Mouse (Mus musculus) stomach, embryonic 15.5 days (tissue): Measurements from ENCODE around the gene A830031A19Rik. TPM values are rescaled to one million over a fixed set of nuclear protein-coding genes. Genes with fewer than 3 reads are reported as not detected.
A peak's percentile ranks its signal among the peaks of the same experiment; 100 is the strongest.

Experiments used
- ATAC-seq: fragments of 200-750 bp; cut with Nextera tagmentation; 2 replicates; pipeline ENCODE4 v1.8.0; 2017; ENCODE audit warnings: low read depth, moderate number of reproducible peaks, moderate TSS enrichment; ENCODE audit not compliant: insufficient read depth, low FRiP score
- H3K27ac ChIP-seq: fragments of 300-500 bp; sonication (generic); 2 replicates; pipeline ENCODE4 v1.5.1; 2015; ENCODE audit warnings: mild to moderate bottlenecking, inconsistent platforms
- H3K27me3 ChIP-seq: fragments of 300-500 bp; sonication (generic); replicated peaks from 2 replicates; pipeline ENCODE4 v1.6.1; 2015; ENCODE audit warnings: inconsistent platforms
- H3K36me3 ChIP-seq: fragments of 300-500 bp; sonication (generic); 2 replicates; pipeline ENCODE4 v1.6.1; 2015; ENCODE audit warnings: inconsistent platforms
- H3K4me1 ChIP-seq: fragments of 300-500 bp; sonication (generic); 2 replicates; pipeline ENCODE4 v1.6.1; 2015; ENCODE audit warnings: inconsistent platforms
- H3K4me2 ChIP-seq: fragments of 300-500 bp; sonication (generic); 2 replicates; pipeline ENCODE4 v1.6.1; 2015; ENCODE audit warnings: mild to moderate bottlenecking, inconsistent platforms
- H3K4me3 ChIP-seq: fragments of 300-500 bp; sonication (generic); replicated peaks from 2 replicates; pipeline ENCODE4 v1.5.1; 2015; ENCODE audit warnings: inconsistent platforms
- H3K9ac ChIP-seq: fragments of 300-500 bp; sonication (generic); 2 replicates; pipeline ENCODE4 v1.6.1; 2015; ENCODE audit warnings: inconsistent platforms
- H3K9me3 ChIP-seq: fragments of 300-500 bp; sonication (generic); 2 replicates; pipeline ENCODE4 v1.6.1; 2016; ENCODE audit warnings: inconsistent platforms
- WGBS: fragments of 180-500 bp; shearing (Covaris S2); methylation state at CpG from one replicate; pipeline ENCODE4 v1.1.7; 2015; 5-methylcytosine and 5-hydroxymethylcytosine counted together
- polyA plus RNA-seq: library from polyadenylated mRNA; unstranded; fragments of >200 nt; fragmentation: Nextera tagmentation; extraction: Ambion mirVana; gene quantifications from 2 replicates; pipeline ENCODE4 v1.2.1, GENCODE M21; 2015

The A830031A19Rik gene
- polyA plus RNA-seq, 1 experiment from 2014 or later: not detected

- H3K9ac ChIP-seq: peak overlapping the region; percentile 62
- under 1% methylated on average over 30 of the region's 35 CpGs for WGBS
- peak overlapping the region; percentile 68 for H3K4me3 ChIP-seq
- ATAC-seq: peak; percentile 23
- no peaks in the 10 kb centered on the region for H3K9me3 ChIP-seq
- H3K4me2 ChIP-seq: peak overlapping the region; percentile 98
- H3K27ac ChIP-seq: peak overlapping the region; percentile 96
- H3K36me3 ChIP-seq: no peaks in the 10 kb centered on the region
- H3K27me3 ChIP-seq: no peaks in the 10 kb centered on the region
- H3K4me1 ChIP-seq: peaks cover 17% of the 10 kb centered on the region; the same call in 1 of the 2 replicates
Measured at GRCm38 (mm10) chr11:24081016-24081686, 6.3 kb upstream of the A830031A19Rik start.

GRCm38 (mm10) chr11:24080541-24080940 lies 5.7 kb upstream of the A830031A19Rik start:
- no peaks in the 10 kb centered on the region for H3K36me3 ChIP-seq
- ATAC-seq: 0 out of 2 replicates have a peak, but pooled peaks have one; percentile 8
- H3K4me1 ChIP-seq: peaks cover 13% of the 10 kb centered on the region; the same call in 1 of the 2 replicates
- H3K9me3 ChIP-seq: no peaks in the 10 kb centered on the region
- H3K9ac ChIP-seq: peak overlapping the region; percentile 52; the same call in 1 of the 2 replicates
- peak overlapping the region; percentile 98 for H3K4me2 ChIP-seq
- H3K4me3 ChIP-seq: peak overlapping the region; percentile 68
- peak overlapping the region; percentile 96 for H3K27ac ChIP-seq
- H3K27me3 ChIP-seq: no peaks in the 10 kb centered on the region
- under 1% methylated on average over 30 of the region's 30 CpGs for WGBS

DNA sequence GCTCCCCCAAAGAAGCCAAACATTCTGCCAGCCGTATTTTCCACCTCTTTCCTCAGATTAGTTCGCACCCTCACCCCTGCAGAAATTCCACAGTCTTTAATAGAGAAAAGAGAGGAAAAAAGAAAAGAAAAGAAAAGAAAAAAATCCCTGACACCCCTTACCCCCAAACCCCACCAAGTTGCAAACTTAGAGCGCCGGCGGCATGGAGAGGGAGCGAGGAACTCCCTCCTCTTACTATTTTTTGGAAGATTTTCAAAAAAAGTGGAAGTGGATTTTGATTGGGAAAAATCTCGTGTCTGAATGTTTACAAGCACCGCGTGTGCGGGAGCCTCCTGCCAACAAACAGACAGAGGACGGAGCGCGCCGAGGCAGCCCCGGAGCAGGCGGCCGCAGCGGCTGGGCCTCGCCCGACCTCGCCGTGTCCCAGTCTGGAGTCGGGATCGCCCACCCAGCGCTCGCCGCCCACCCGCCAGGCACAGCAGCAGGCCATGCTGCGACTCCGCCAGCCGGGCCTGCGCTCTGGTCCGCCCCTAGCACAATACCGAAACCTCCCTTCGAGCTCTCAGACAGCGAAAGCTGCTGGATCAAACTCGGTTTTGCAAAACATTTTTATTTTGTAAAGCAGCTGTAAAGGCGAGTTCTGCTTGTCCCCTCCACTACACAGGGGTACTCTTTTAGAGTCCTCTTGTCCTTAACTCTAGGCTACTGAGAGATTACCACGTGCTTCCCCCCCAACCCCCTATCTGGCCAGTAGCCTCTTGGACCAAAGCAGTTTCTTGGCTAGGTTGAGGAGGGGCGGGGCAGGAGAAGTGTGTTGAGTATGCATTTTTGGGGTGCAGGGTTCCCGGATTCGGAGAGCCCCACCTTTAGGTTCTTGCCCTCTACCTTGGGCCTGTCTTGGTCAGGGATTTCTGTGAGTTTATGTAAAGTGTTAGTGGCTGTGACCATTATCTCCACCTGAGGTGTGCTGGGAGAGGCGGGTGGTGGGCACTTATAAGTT lies 4.8 kb upstream of the A830031A19Rik start:
- H3K9me3 ChIP-seq: no peaks in the 10 kb centered on the region
- H3K4me1 ChIP-seq: peaks cover 15% of the 10 kb centered on the region
- no peaks in the 10 kb centered on the region for H3K27me3 ChIP-seq
- peak overlapping the region; percentile 78 for H3K9ac ChIP-seq
- no peaks in the 10 kb centered on the region for H3K36me3 ChIP-seq
- H3K27ac ChIP-seq: peak overlapping the region; percentile 96
- under 1% methylated on average over 41 of the region's 43 CpGs for whole genome bisulfite sequencing
- H3K4me3 ChIP-seq: peak overlapping the region; percentile 68
- H3K4me2 ChIP-seq: peak overlapping the region; percentile 98
- no peak for ATAC-seq

DNA sequence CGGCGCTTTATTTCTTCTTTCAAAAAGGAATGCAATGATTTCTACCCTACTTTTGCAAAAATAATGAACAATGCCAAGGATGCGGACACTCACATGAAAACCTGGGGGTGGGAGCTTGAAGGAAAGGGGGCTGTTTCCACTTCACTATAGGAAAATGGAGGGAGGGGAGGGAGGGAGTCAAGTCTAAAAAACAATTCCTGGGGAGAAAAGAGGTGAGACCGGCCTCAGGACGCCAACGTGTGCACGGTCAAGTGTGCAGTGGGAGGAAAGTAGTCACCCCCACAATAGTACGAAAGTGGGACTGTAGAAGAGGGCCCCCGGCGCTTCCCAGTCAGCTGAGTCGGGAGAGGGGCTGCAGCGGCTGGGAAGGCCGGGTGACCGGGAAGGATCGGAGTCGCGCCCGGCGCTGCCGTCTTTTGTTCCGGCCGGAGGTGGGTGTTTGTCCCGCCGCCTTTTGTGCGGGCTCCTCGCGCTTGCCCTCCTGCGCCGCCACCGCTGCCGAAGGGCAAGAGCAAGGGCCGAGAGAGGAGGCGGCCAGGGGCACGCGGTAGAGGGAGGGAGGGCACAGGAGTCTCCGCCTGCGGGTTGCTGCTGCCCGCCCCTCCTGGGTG lies 4.0 kb upstream of the A830031A19Rik start:
- H3K4me1 ChIP-seq: peaks cover 14% of the 10 kb centered on the region; the same call in 1 of the 2 replicates

GRCm38 (mm10) chr11:24077795-24078705 lies 3.2 kb upstream of the A830031A19Rik start, which contains the start of gene Bcl11a:
Gene Bcl11a, plus strand, starts transcription at chr11:24078056.
- Histone ChIP-seq H3K4me3 (peak within 1 kb of the TSS; percentile 68), H3K4me1 (peaks cover 10% of the 10 kb centered on the region; the same call in 1 of the 2 replicates), H3K27me3 (no peaks in the 10 kb centered on the region), H3K9ac (peak within 1 kb of the TSS; percentile 78), H3K36me3 (no peaks in the 10 kb centered on the region), H3K9me3 (no peaks in the 10 kb centered on the region), H3K4me2 (peak within 1 kb of the TSS; percentile 98), H3K27ac (peak within 1 kb of the TSS; percentile 96)
- under 1% methylated on average over 41 of the region's 51 CpGs for WGBS
- peak; percentile 76 for ATAC-seq

More for the DNA sequence above, 4.0 kb upstream of the A830031A19Rik start:
- H3K4me3 ChIP-seq: peak overlapping the region; percentile 68
- peak overlapping the region; percentile 98 for H3K4me2 ChIP-seq
- WGBS: under 1% methylated on average over 38 of the region's 38 CpGs
- H3K27me3 ChIP-seq: no peaks in the 10 kb centered on the region
- ATAC-seq: no peak
- H3K9ac ChIP-seq: peak overlapping the region; percentile 78
- H3K27ac ChIP-seq: peak overlapping the region; percentile 96
- H3K36me3 ChIP-seq: no peaks in the 10 kb centered on the region
- H3K9me3 ChIP-seq: no peaks in the 10 kb centered on the region

- WGBS: under 1% methylated on average over 59 of the region's 59 CpGs
- Histone ChIP-seq H3K4me2 (peak overlapping the region; percentile 98), H3K27me3 (no peaks in the 10 kb centered on the region), H3K9ac (peak overlapping the region; percentile 67), H3K4me1 (peaks cover 10% of the 10 kb centered on the region; the same call in 1 of the 2 replicates), H3K4me3 (peak overlapping the region; percentile 68), H3K36me3 (no peaks in the 10 kb centered on the region), H3K27ac (peak overlapping the region; percentile 96), H3K9me3 (no peaks in the 10 kb centered on the region)
- peak; percentile 72 for ATAC-seq
Measured at GRCm38 (mm10) chr11:24076821-24077730, 2.2 kb upstream of the A830031A19Rik start.

DNA sequence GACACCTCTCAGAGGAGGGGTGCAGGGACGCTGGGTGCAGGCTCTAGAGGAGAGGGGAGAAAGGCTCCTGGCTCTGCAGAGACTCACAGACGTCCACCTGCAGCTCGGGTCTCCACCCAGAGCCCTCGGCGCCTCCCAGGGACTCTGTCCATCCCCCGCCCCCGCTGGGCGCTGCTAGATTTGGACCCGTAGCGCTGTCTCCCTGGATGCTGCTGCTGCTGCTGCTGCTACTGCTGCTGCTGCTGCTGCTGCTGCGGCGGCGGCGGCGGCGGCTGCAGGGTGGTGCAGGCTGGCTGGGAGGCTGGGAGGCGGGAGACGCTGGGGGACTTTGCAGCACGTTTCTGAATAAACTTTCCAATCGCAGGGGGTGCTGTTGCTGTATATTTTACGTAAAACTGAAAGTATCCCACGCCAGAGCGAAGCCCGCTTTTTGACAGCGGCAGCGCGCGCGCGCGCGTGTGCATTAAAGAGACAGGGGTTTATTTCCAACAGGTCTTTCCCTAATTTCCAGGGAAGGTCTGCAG lies 1.3 kb upstream of the A830031A19Rik start:
- under 1% methylated on average over 32 of the region's 32 CpGs for WGBS
- Histone ChIP-seq H3K9ac (peak overlapping the region; percentile 67; the same call in 1 of the 2 replicates), H3K27ac (peak overlapping the region; percentile 96), H3K4me3 (peak overlapping the region; percentile 68), H3K4me1 (peaks cover 10% of the 10 kb centered on the region; the same call in 1 of the 2 replicates), H3K36me3 (no peaks in the 10 kb centered on the region), H3K9me3 (no peaks in the 10 kb centered on the region), H3K4me2 (peak overlapping the region; percentile 98), H3K27me3 (no peaks in the 10 kb centered on the region)
- ATAC-seq: peak; percentile 24

- Histone ChIP-seq H3K27ac (peak overlapping the region; percentile 96), H3K4me1 (peaks cover 10% of the 10 kb centered on the region; the same call in 1 of the 2 replicates), H3K9me3 (no peaks in the 10 kb centered on the region), H3K36me3 (no peaks in the 10 kb centered on the region), H3K27me3 (no peaks in the 10 kb centered on the region), H3K9ac (peak overlapping the region; percentile 33; the same call in 1 of the 2 replicates), H3K4me3 (peak overlapping the region; percentile 68), H3K4me2 (peak overlapping the region; percentile 98)
- 2% methylated on average over 17 of the region's 17 CpGs for WGBS
- ATAC-seq: no peak
Measured at GRCm38 (mm10) chr11:24075486-24076126, 752 bp upstream of the A830031A19Rik start.

DNA sequence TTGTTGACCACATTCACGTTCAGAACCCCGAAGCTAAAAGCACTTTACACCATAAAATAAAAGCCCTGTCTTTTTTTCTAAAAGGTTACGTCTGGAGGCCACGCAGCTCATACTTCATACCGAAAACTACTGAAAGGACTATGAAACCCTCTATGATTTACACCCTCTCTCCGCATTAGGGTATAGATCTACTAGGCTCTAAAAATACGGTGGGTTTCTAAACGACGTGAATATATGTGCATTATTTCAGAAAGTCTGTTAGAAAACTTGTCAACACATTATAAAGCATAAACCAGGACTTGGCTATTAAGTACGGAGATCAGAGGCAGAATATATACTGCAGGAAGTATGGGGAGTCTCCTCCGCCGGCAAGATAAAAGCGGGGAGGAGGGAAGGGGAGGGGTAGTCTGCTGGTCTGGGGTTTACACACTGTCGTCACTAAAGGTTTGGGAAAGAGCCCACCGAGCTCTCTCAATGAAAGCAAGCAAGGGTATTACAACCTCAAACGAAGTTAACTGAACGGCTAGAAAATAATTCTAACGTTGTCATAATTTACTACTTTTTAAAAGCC lies 748 bp downstream of the A830031A19Rik start:
- Histone ChIP-seq H3K9me3 (no peaks in the 10 kb centered on the region), H3K4me2 (peak overlapping the region; percentile 98), H3K27me3 (no peaks in the 10 kb centered on the region), H3K27ac (no peak overlapping the region), H3K9ac (no peak overlapping the region), H3K4me3 (no peak overlapping the region; the same call in 1 of the 2 replicates), H3K36me3 (no peaks in the 10 kb centered on the region), H3K4me1 (peaks cover 4% of the 10 kb centered on the region; the same call in 1 of the 2 replicates)
- WGBS: 3% methylated on average over 18 of the region's 18 CpGs
- ATAC-seq: no peak
